Mouse (Mus musculus) adrenal gland, postnatal 25 days (tissue): ENCODE measurements at regions not wholly inside any gene's neighbourhood (a gene's known extent, or its start where the extent isn't known, plus 50 kb on each side); places are given as distances from the start of the nearest gene placed in this dataset.

Experiments used
- DNase-seq: peaks from one replicate; pipeline ENCODE4 v3.0.0; 2021; ENCODE audit warnings: mixed read lengths

DNA sequence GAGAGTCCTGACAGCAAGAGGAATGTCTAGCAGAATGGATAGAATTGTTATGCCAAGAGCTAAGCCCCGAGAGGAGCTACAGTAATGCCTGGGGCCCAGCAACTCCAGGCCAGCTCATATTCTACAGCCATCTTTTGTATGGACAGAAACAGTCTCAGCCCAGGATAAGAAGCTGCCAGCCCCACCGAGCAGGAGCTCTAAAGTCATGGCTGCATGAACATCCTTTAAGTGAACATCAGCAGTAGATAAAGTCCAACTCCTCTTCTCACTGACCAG lies 141.6 kb upstream of the Snx19 start:
- no peak for DNase-seq

DNA sequence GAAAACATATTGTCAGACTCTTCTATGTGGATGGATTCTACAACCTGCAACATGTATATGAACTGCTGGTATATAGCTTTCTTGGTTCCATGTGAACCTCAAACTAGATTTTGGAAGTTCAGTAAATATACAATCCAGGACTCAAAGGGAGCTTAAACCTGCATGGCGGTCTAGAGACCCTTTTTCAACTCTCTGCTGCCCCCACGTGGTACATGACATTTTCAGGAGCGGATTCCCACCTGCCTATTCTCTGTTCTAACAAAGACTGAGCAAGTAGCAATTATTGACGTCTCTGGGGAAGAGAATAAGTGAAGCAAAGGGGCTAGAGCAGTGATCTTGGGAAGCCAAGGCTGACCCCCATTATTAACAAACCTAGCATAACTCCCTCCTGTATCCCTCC lies 127.1 kb upstream of the Snx19 start:
- DNase-seq, result peak; percentile 52

DNA sequence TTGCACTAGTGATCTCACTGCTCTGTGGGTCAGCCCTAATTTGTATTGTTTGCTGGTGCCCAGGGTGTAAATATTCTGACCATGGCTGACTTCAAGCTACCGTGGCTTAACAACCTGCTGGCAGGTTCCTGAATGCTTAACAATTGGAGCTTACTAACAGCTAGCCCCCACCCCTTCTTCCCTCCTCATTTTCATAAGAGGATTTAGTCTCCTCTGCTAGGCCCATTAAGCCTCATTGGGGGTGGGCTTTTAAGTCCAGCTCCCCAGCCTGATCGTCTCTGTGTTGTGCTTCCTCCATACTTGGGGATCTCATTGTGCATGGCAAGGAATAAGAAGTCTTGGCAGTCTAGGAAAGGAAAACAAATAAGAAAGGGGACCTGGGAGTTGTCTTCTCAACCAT lies 118.6 kb upstream of the Snx19 start:
- no peak for DNase-seq

DNA sequence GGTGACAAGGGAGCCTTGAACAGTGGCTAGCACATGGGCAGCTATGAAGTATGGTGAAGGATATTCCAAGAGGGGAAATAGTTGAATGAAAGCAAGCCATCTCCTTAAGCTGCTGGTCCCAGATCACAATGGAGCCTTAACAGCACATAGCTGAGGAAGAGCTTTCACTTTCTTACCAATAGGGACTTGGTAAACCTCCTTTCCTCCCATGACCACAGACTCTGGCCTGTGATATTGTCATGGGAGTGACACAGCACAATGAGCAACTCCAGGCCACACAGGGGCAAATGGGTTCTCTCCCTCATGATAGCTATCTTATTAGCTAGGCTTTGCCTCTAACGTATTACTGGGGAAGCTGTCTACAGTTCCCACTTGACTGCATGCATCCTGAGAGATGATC lies 113.5 kb upstream of the Snx19 start:
- no peak for DNase-seq

DNA sequence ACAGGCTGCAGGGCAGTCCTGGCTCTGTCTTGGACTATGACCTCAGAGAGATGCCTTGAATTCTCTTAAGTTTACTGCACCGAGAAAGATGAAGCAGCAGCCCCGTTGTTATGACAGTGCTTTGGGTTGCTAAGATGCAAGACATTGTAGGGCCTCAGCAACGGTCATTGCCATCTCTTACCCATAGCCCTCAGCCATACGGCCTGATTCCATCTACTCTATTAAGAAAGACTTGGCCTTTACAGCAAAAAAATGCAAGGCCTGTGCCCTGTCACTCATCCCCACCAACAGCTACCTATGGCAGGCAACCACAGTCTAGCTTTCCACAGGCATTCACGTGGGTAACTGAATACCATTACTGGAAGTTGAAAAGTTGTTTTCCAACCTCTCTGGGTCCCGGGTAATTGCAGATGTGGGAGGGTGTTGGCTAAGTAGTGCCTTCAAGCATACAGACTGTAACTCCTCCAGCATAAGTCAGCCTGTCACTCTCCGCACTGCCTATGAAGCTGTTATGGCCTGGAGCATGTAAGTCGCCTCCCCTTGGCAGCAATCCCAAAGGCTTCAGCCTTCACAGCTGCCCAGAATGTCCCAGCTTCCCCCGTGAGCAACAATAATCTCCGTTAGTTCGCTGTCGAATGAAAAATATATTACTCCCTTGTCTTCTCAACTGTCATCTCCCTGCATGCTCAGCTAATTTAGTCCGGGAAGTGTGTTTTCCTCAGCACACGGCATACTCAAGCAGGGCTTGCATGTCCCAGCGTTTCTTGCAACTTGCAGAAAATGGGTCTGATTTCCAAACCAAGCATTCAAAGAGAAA lies 112.3 kb upstream of the Snx19 start:
- DNase-seq, result peak; percentile 65

DNA sequence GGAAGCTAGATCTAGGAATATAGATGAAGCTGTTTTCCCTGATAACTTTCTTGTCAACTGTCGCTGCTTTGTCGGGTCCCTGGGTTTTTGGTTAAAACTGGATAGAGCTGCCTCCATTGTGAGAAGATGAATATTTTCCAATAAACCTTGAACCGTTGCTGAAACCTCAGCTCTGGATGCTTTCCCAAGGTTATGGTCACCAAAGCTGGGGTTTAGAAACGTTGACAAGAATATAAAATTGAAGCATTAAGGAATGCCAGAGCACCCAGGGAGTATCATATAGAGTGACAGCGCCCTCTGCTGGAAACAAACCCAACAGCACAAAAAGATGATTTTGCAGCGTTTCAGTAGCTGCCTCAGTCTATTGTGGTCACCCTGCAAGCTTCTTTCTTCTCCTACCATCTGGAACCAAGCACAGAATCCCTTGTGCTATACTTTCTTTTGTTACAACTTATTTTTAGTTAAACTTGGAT lies 111.7 kb upstream of the Snx19 start:
- peak; percentile 62 for DNase-seq

DNA sequence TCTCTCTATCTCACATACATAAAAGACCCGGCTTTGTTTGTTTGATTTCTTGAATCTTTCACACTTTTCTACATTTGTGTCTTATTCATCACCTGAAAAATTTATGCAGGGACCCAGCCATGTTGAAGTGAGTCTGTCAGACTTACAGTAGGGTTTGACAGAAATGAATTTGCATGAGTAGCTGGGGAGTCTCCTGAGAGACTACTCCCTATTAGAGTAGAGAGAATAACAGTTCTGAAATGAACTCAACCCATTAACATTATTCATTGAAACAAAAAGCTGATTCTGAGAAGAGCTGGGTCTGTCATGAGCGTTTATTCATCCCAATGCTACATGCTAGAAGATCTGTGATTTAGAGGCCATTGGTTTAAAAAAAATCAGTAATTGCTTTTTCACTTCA lies 82.0 kb upstream of the Snx19 start:
- DNase-seq, result no peak

DNA sequence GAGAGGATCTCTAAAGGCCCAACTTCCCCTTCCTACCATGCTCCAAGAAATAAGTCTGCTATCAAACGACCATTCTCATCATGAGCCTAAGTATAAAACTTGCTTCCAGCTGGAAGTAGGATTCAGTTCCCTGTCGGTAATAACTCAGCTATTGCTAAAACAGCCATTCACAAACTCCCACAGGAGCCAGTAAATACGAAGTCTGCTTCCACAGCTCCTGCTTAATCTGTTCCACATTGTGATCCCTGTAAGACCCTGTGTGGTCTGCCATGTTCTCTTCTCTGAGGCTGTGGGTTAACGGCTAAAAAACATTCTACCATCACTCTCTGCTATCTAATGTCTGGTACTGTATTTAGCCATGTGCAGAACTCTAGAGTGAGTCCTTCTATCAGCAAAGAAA lies 72.9 kb upstream of the Snx19 start:
- no peak for DNase-seq

DNA sequence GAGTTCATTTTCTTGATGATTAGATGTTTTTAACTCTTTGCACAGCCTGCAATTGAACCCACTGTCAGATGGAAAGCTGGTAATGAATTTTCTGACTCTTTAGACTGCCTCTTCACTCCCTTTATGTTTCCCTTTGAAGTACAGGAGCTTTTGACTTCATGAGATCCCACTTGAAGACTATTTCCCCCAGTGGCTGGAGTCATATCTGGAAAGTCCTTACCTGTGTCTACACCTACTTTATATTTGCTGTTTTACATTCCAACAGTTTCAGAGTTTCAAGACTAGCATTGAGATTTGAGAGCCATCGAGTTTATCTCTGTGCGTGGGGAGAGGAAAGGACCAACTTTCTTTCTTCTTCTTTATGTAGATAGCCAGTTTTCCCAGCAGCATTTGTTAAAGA lies 71.3 kb upstream of the Snx19 start:
- DNase-seq, result no peak

DNA sequence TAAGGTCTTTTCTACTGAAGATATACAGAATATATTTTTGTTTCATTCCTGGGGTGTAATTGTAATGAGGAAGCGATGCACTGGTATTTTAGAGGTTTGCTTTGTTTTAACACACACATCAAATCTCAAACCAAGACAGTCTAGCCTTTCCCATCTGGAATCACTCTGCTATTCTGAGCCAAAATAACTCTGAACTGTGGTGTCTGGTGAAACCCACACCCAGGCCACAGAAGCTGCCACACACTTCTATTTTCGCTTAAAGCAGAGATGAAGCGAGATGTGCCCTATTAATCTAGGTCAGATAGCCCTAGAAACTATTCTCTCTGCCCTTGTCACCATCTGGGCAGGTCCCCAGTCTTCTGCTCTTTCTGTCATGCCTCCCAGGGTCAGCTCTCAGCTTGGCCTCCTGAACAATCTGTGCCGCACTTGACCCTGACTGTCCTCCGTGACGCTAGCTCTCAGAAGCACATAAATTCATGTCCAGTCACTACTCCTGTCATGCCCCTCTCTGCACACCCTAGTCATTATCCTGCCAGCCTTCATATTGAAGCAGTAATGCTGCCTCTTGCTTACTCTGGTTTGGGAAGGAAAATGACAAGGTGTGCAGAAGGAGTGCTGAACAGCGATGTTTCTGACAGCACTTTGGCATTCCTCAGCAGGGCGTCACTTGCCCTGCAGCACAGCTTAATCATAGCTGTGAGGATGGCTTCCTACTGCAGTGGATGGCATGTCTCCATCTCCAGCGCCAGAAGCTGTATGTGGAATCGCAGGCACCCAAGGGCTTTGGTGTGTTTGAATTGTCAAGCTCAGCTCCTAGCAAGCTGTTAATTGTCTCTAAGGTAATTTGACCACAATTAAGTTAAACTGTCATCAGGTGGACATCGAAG lies 57.1 kb upstream of the Snx19 start:
- peak; percentile 28 for DNase-seq

DNA sequence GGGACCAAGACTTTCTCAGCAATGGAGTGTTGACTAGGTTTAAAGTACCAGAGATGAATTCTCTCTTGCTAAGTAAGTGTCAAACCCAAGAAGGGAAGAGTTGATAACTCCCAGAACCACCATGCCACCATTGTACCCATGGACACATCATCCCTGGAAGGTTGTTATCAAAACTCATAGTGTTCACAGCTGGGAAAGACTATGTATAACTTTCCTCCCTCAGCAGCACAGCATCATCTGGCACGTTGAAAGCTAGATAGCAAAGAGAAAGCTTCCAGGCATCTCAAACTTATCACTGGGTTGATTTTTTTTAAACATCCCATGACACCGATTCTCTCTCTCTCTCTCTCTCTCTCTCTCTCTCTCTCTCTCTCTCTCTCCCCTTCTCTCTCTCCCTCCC lies 56.1 kb upstream of the Snx19 start:
- no peak for DNase-seq

DNA sequence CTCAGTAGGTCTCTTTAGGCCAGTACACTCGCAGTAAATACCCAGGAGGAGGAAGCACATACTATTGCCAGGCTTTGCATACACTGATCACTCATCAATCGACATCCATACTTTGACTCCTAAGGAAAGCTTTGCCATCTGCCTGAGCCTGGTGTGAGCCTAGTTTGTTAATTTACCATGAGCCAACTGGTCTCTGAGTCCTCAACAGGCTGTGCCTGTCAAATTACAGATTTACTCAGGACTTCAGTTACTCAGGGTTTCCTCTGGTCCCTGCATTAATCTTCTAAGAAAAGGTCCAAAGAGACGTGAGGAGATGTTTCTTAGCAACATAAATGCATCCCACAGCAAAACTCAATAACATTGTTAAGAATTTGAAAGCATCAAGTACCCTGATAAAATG lies 50.0 kb upstream of the Snx19 start:
- no peak for DNase-seq
